Mouse (Mus musculus) lung, embryonic 16.5 days (tissue): ENCODE results near the gene Ep300. TPM values are rescaled to one million over a fixed set of nuclear protein-coding genes. Genes with fewer than 3 reads are reported as not detected.
A peak's percentile ranks its signal among the peaks of the same experiment; 100 is the strongest.

Experiments used
- ATAC-seq: fragments of 200-750 bp; cut with Nextera tagmentation; 2 replicates; pipeline ENCODE4 v1.8.0; 2017; ENCODE audit warnings: low read depth, mild to moderate bottlenecking, moderate library complexity
- H3K27ac ChIP-seq: fragments of 300-500 bp; sonication (generic); 2 replicates; pipeline ENCODE4 v1.5.1; 2014; ENCODE audit warnings: mild to moderate bottlenecking, control low read depth, low read length
- H3K27me3 ChIP-seq: fragments of 300-500 bp; sonication (generic); 2 replicates; pipeline ENCODE4 v1.6.1; 2014; ENCODE audit warnings: low read depth, low read length, mixed read lengths; ENCODE audit not compliant: control insufficient read depth, insufficient read depth
- H3K36me3 ChIP-seq: fragments of 300-500 bp; sonication (generic); 2 replicates; pipeline ENCODE4 v1.6.1; 2014; ENCODE audit warnings: low read length; ENCODE audit not compliant: control insufficient read depth, insufficient read depth
- H3K4me1 ChIP-seq: fragments of 300-500 bp; sonication (generic); replicated peaks from 2 replicates; pipeline ENCODE4 v1.6.1; 2014; ENCODE audit warnings: low read length, mixed read lengths; ENCODE audit not compliant: control insufficient read depth, insufficient read depth
- H3K4me2 ChIP-seq: fragments of 300-500 bp; sonication (generic); 2 replicates; pipeline ENCODE4 v1.6.1; 2014; ENCODE audit warnings: low read depth, low read length, control low read depth
- H3K4me3 ChIP-seq: fragments of 300-500 bp; sonication (generic); 2 replicates; pipeline ENCODE4 v1.5.1; 2014; ENCODE audit warnings: mild to moderate bottlenecking, low read length, control low read depth
- H3K9ac ChIP-seq: fragments of 300-500 bp; sonication (generic); 2 replicates; pipeline ENCODE4 v1.6.1; 2014; ENCODE audit warnings: low read length, control low read depth
- H3K9me3 ChIP-seq: fragments of 300-500 bp; sonication (generic); 2 replicates; pipeline ENCODE4 v1.6.1; 2016; ENCODE audit warnings: low read length; ENCODE audit not compliant: control insufficient read depth
- WGBS: fragments of 180-500 bp; shearing (Covaris S2); extraction: QIAGEN DNeasy Blood & Tissue Kit; methylation state at CpG from one replicate; pipeline ENCODE4 v1.1.7; 2014; 5-methylcytosine and 5-hydroxymethylcytosine counted together
- polyA plus RNA-seq: library from polyadenylated mRNA; unstranded; fragments of >200 nt; fragmentation: Nextera tagmentation; extraction: Ambion mirVana; gene quantifications from 2 replicates; pipeline ENCODE4 v1.2.1, GENCODE M21; 2015

The Ep300 gene
- polyA plus RNA-seq, 1 experiment from 2014 or later = 13.8 TPM

DNA sequence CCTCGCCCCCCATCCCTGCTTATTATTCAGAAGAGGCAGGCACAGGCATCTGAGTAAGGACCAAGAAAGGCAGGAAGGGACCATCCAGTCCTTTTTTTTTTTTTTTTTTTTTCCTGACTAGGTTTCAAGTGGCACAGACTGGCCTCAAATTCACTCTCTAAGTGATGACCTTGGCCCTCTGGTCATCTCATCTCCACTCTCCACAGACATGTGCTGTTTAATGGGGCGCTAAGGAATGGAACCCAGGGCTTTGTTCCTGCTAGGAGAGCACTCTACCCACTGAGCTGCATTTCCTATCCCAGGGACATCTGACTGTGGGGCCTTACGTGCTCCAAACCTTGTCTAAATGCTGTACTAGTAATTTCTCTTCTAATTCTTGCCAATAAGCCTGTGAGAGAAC is 29.2 kb upstream of the Ep300 start:
- no peak overlapping the region for H3K9ac ChIP-seq
- 68% methylated on average over 3 of the region's 3 CpGs for WGBS
- no peaks in the 10 kb centered on the region for H3K36me3 ChIP-seq
- no peak overlapping the region for H3K27ac ChIP-seq
- no peaks in the 10 kb centered on the region for H3K9me3 ChIP-seq
- ATAC-seq = no peak
- no peaks in the 10 kb centered on the region for H3K27me3 ChIP-seq
- H3K4me1 ChIP-seq = no peaks in the 10 kb centered on the region
- H3K4me3 ChIP-seq = no peak overlapping the region
- no peak overlapping the region for H3K4me2 ChIP-seq

GRCm38 (mm10) chr15:81561501-81561900 is 23.6 kb upstream of the Ep300 start:
- no peaks in the 10 kb centered on the region for H3K9me3 ChIP-seq
- 24% methylated on average over 3 of the region's 3 CpGs for WGBS
- no peak overlapping the region for H3K4me3 ChIP-seq
- no peak overlapping the region for H3K4me2 ChIP-seq
- no peak for ATAC-seq
- H3K4me1 ChIP-seq = no peaks in the 10 kb centered on the region
- H3K27ac ChIP-seq = no peak overlapping the region
- no peaks in the 10 kb centered on the region for H3K36me3 ChIP-seq
- no peak overlapping the region for H3K9ac ChIP-seq
- no peaks in the 10 kb centered on the region for H3K27me3 ChIP-seq

- H3K4me1 ChIP-seq = no peaks in the 10 kb centered on the region
- WGBS = 61% methylated on average over 9 of the region's 9 CpGs
- ATAC-seq = no peak
- H3K36me3 ChIP-seq = no peaks in the 10 kb centered on the region
- no peak overlapping the region for H3K4me2 ChIP-seq
- H3K9ac ChIP-seq = no peak overlapping the region
- H3K27ac ChIP-seq = no peak overlapping the region
- no peaks in the 10 kb centered on the region for H3K27me3 ChIP-seq
- H3K4me3 ChIP-seq = no peak overlapping the region
- H3K9me3 ChIP-seq = no peaks in the 10 kb centered on the region
Observed at GRCm38 (mm10) chr15:81561996-81562395, 23.2 kb upstream of the Ep300 start.

GRCm38 (mm10) chr15:81562491-81563488 is 22.4 kb upstream of the Ep300 start:
- H3K27ac ChIP-seq = no peak overlapping the region
- H3K27me3 ChIP-seq = no peaks in the 10 kb centered on the region
- no peak overlapping the region for H3K4me3 ChIP-seq
- no peaks in the 10 kb centered on the region for H3K9me3 ChIP-seq
- H3K4me1 ChIP-seq = no peaks in the 10 kb centered on the region
- H3K4me2 ChIP-seq = no peak overlapping the region
- 48% methylated on average over 9 of the region's 9 CpGs for WGBS
- H3K9ac ChIP-seq = no peak overlapping the region
- no peak for ATAC-seq
- no peaks in the 10 kb centered on the region for H3K36me3 ChIP-seq

- H3K9ac ChIP-seq = no peak overlapping the region
- no peaks in the 10 kb centered on the region for H3K4me1 ChIP-seq
- no peak overlapping the region for H3K4me2 ChIP-seq
- no peaks in the 10 kb centered on the region for H3K9me3 ChIP-seq
- H3K4me3 ChIP-seq = no peak overlapping the region
- H3K36me3 ChIP-seq = no peaks in the 10 kb centered on the region
- no peak overlapping the region for H3K27ac ChIP-seq
- no peaks in the 10 kb centered on the region for H3K27me3 ChIP-seq
- WGBS = 23% methylated on average over 2 of the region's 2 CpGs
- ATAC-seq = no peak
Observed at GRCm38 (mm10) chr15:81568093-81568492, 17.1 kb upstream of the Ep300 start.

DNA sequence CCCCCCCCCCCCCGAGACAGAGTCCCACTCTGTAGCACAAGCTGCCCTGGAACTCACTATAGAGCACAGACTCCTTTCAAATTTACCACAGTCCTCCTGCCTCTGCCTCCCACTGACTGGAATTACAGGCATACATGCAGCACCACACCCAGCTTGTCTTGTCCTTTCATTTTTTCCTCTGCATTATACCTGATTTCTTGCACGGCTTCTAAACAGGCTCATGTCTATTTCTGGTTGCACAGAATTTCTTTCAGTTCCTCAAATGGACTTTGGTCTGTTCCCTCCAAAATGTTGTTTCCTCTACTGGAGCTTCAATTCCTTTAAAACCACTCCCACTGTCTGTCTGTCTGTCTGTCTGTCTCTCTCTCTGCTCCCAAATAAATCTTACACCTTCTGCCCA is 16.6 kb upstream of the Ep300 start:
- H3K9me3 ChIP-seq = no peaks in the 10 kb centered on the region
- WGBS = 50% methylated on average over 1 of the region's 2 CpGs
- H3K27ac ChIP-seq = no peak overlapping the region
- H3K27me3 ChIP-seq = no peaks in the 10 kb centered on the region
- ATAC-seq = no peak
- H3K36me3 ChIP-seq = no peaks in the 10 kb centered on the region
- no peak overlapping the region for H3K4me3 ChIP-seq
- H3K4me2 ChIP-seq = no peak overlapping the region
- no peak overlapping the region for H3K9ac ChIP-seq
- no peaks in the 10 kb centered on the region for H3K4me1 ChIP-seq

GRCm38 (mm10) chr15:81576961-81577360 is 8.2 kb upstream of the Ep300 start:
- 12% methylated on average over 3 of the region's 3 CpGs for WGBS
- ATAC-seq = no peak

DNA sequence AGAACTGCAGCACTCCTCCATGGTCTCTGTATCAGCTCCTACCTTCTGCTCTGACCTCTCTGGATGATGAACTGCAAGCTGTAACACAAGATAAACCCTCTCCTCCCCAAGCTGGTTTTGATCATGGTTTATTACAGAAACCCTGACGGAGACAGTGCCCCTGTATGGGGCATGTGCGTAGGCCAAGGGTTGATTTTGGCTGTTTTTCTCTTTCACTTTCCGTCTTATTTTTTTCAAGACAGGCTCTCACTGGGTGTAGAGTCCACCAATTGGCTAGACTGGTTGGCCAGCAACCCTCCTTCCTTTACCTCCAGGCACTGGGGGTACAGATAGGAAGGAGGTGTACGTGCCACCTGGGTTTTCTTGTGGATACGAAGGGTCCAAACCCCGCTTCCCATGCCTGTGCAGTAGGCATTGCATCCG is 7.4 kb upstream of the Ep300 start:
- no peak overlapping the region for H3K4me3 ChIP-seq
- no peaks in the 10 kb centered on the region for H3K9me3 ChIP-seq
- no peak for ATAC-seq
- no peak overlapping the region for H3K27ac ChIP-seq
- H3K4me2 ChIP-seq = no peak overlapping the region
- H3K36me3 ChIP-seq = no peaks in the 10 kb centered on the region
- no peaks in the 10 kb centered on the region for H3K4me1 ChIP-seq
- 89% methylated on average over 7 of the region's 7 CpGs for WGBS
- no peak overlapping the region for H3K9ac ChIP-seq
- H3K27me3 ChIP-seq = no peaks in the 10 kb centered on the region

More at GRCm38 (mm10) chr15:81576961-81577360, 8.2 kb upstream of the Ep300 start:
- H3K9me3 ChIP-seq = no peaks in the 10 kb centered on the region
- no peak overlapping the region for H3K27ac ChIP-seq
- no peak overlapping the region for H3K4me2 ChIP-seq
- H3K27me3 ChIP-seq = no peaks in the 10 kb centered on the region
- H3K4me3 ChIP-seq = no peak overlapping the region
- H3K36me3 ChIP-seq = no peaks in the 10 kb centered on the region
- H3K9ac ChIP-seq = no peak overlapping the region
- no peaks in the 10 kb centered on the region for H3K4me1 ChIP-seq

GRCm38 (mm10) chr15:81584466-81584865 is 685 bp upstream of the Ep300 start:
- Histone ChIP-seq H3K4me3 (peak overlapping the region; percentile 98), H3K9ac (peak overlapping the region; percentile 73), H3K27me3 (no peaks in the 10 kb centered on the region), H3K4me2 (peak overlapping the region; percentile 64), H3K4me1 (peaks cover 10% of the 10 kb centered on the region), H3K36me3 (no peaks in the 10 kb centered on the region), H3K27ac (peak overlapping the region; percentile 88), H3K9me3 (no peaks in the 10 kb centered on the region)
- WGBS = 6% methylated on average over 3 of the region's 3 CpGs
- ATAC-seq = no peak
